Mouse (Mus musculus) CD4-positive, CD25-positive, alpha-beta regulatory T cell, adult 2 months (primary cell): Measurements from ENCODE around the gene Pappa.

Experiments used
- DNase-seq: peaks from one replicate; pipeline ENCODE4 v3.0.0-alpha.2; 2012; ENCODE audit warnings: low read depth, low spot score

Gene Pappa

GRCm38 (mm10) chr4:65272295-65272694 is 148.3 kb downstream of the Pappa start:
- DNase-seq, result no peak

GRCm38 (mm10) chr4:65273299-65273851 is 149.4 kb downstream of the Pappa start:
- no peak for DNase-seq

GRCm38 (mm10) chr4:65278451-65279271 is 154.7 kb downstream of the Pappa start:
- DNase-seq, result no peak

GRCm38 (mm10) chr4:65279272-65279653 is 155.3 kb downstream of the Pappa start:
- no peak for DNase-seq

- no peak for DNase-seq
Measured at GRCm38 (mm10) chr4:65279979-65280677, 156.2 kb downstream of the Pappa start.

GRCm38 (mm10) chr4:65280888-65281287 is 156.9 kb downstream of the Pappa start:
- no peak for DNase-seq

- DNase-seq, result no peak
Measured at GRCm38 (mm10) chr4:65283611-65284010, 159.6 kb downstream of the Pappa start.

- DNase-seq, result no peak
Measured at GRCm38 (mm10) chr4:65285165-65285564, 161.2 kb downstream of the Pappa start.

GRCm38 (mm10) chr4:65289247-65289646 is 165.3 kb downstream of the Pappa start:
- DNase-seq, result no peak

GRCm38 (mm10) chr4:65295741-65296140 is 171.8 kb downstream of the Pappa start:
- DNase-seq, result no peak

GRCm38 (mm10) chr4:65296356-65296967 is 172.5 kb downstream of the Pappa start:
- no peak for DNase-seq

- no peak for DNase-seq
Measured at GRCm38 (mm10) chr4:65296968-65297499, 173.1 kb downstream of the Pappa start.

- DNase-seq, result no peak
Measured at GRCm38 (mm10) chr4:65298212-65299181, 174.5 kb downstream of the Pappa start.

GRCm38 (mm10) chr4:65299365-65299764 is 175.4 kb downstream of the Pappa start:
- DNase-seq, result no peak

- DNase-seq, result no peak
Measured at GRCm38 (mm10) chr4:65300431-65300830, 176.5 kb downstream of the Pappa start.

- no peak for DNase-seq
Measured at GRCm38 (mm10) chr4:65302666-65303065, 178.7 kb downstream of the Pappa start.

- DNase-seq, result no peak
Measured at GRCm38 (mm10) chr4:65317877-65318525, 194.0 kb downstream of the Pappa start.

GRCm38 (mm10) chr4:65321340-65321739 is 197.4 kb downstream of the Pappa start:
- no peak for DNase-seq

GRCm38 (mm10) chr4:65321959-65322358 is 198.0 kb downstream of the Pappa start:
- no peak for DNase-seq

GRCm38 (mm10) chr4:65325816-65326215 is 201.8 kb downstream of the Pappa start:
- DNase-seq, result no peak
